Mouse (Mus musculus) ES-Bruce4 (cell line): ENCODE measurements around the gene Gm28308.

Experiments used
- CTCF ChIP-seq: IDR thresholded peaks from one replicate; pipeline ENCODE4 v1.8.1; 2011; ENCODE audit warnings: low read depth, low read length
- EP300 ChIP-seq: IDR thresholded peaks from 2 replicates; pipeline ENCODE4 v1.6.1; 2011; ENCODE audit warnings: low read depth, low read length; ENCODE audit not compliant: insufficient read depth
- POLR2A ChIP-seq: IDR thresholded peaks from one replicate; pipeline ENCODE4 v1.8.1; 2011; ENCODE audit warnings: low read length; ENCODE audit not compliant: insufficient read depth

DNA sequence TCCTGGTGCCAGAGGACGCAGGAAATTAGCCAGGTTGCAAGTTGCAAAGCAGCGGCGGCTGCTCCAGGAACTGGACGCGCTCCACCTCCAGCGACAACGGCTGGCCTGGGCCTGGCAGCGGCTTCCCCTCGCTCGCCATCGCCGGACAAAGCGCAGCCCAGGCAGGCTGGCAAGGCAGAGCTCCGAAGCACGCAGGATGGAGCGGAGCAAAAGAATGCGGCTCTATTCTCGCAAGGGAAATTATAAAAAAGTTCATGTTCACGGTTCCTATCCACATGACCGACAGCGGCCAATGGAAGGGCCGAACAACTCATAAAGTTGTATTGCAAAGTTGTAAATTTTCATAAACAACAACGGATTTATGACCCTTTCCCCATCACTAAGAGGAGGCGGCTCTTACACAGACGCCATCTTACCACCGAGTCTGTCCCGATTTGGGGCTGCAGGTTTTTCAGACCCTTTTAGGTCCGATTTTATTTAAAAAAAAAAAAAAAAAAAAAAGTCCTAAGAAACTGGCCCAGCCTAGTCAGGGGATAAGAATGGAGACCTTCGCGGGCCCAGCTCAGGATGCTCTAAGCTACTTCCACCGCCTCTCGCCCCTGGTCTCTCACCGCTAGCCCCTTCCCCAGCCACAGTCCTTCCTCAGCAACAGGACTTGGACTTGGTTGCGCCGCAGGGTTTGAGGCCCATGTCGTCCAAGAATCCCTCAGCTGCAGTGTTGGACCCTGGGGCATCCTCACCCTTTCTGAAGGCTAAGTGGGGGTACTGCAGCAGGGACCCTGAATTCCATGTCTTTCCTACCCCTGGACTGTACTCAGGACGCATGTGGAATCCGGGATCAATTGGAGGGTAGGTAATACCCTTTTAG lies at the start of gene Gm28308, which contains the start of gene Hoxa3:
- TF ChIP-seq EP300 (no peak), POLR2A (no peak), CTCF (no peak)
